Mouse (Mus musculus) lung, adult 2 months (tissue): ENCODE data around the gene Lmcd1. TPM values are rescaled to one million over a fixed set of nuclear protein-coding genes. Genes with fewer than 3 reads are reported as not detected.

Source experiments
- DNase-seq: peaks from one replicate; pipeline ENCODE4 v3.0.0; 2022
- H3K4me1 ChIP-seq: fragments of 200-500 bp; 2 replicates; pipeline ENCODE4 v1.6.1; 2011; ENCODE audit warnings: low read length; ENCODE audit not compliant: control insufficient read depth, insufficient read depth
- H3K4me3 ChIP-seq: fragments of 200-500 bp; replicated peaks from 2 replicates; pipeline ENCODE3; 2011; ENCODE audit warnings: low read depth, mild to moderate bottlenecking, control low read depth, low read length; ENCODE audit errors: extremely low read depth
- CTCF ChIP-seq: fragments of 200-500 bp; IDR thresholded peaks from 2 replicates; pipeline ENCODE4 v1.5.1; 2011; ENCODE audit warnings: mild to moderate bottlenecking, low read length, control low read depth; ENCODE audit not compliant: insufficient read depth
- POLR2A ChIP-seq: fragments of 200-500 bp; IDR thresholded peaks from 2 replicates; pipeline ENCODE4 v1.6.1; 2011; ENCODE audit warnings: low read depth, mild to moderate bottlenecking, control low read depth, low read length, borderline replicate concordance; ENCODE audit errors: extremely low read depth
- WGBS: fragments of 180-500 bp; shearing (Covaris S2); methylation state at CpG from one replicate; pipeline ENCODE4 v1.1.7; 2018; 5-methylcytosine and 5-hydroxymethylcytosine counted together
- polyA plus RNA-seq: library from polyadenylated mRNA; depleted of rRNA; stranded (reverse); fragments of >200 nt; gene quantifications from 2 replicates; pipeline ENCODE4 v1.2.3, GENCODE M21; 2012

The Lmcd1 gene
- polyA plus RNA-seq, 1 experiment, result 13.6 TPM

- TF ChIP-seq POLR2A (no peak), CTCF (no peak)
- 66% methylated on average over 9 of the region's 9 CpGs for WGBS
- no peak for DNase-seq
- Histone ChIP-seq H3K4me1 (peaks cover 2% of the 10 kb centered on the region; the same call in 1 of the 2 replicates), H3K4me3 (no peak overlapping the region)
Observed at GRCm38 (mm10) chr6:112302814-112303383, 29.3 kb downstream of the Lmcd1 start.

GRCm38 (mm10) chr6:112304751-112305150 lies 31.2 kb downstream of the Lmcd1 start:
- TF ChIP-seq CTCF (no peak), POLR2A (no peak)
- DNase-seq, result peak; percentile 32
- 26% methylated on average over 8 of the region's 8 CpGs for WGBS
- peaks cover 2% of the 10 kb centered on the region; the same call in 1 of the 2 replicates for H3K4me1 ChIP-seq
- H3K4me3 ChIP-seq, result no peak overlapping the region

- TF ChIP-seq POLR2A (no peak), CTCF (no peak)
- 76% methylated on average over 6 of the region's 6 CpGs for WGBS
- no peak overlapping the region for H3K4me3 ChIP-seq
- 0 out of 2 replicates have a peak, but pooled peaks cover 2% of the 10 kb centered on the region for H3K4me1 ChIP-seq
- DNase-seq, result no peak
Observed at GRCm38 (mm10) chr6:112309330-112309938, 35.9 kb downstream of the Lmcd1 start.

- Histone ChIP-seq H3K4me3 (no peak overlapping the region), H3K4me1 (no peaks in the 10 kb centered on the region)
- WGBS, result 36% methylated on average over 4 of the region's 4 CpGs
- TF ChIP-seq CTCF (no peak), POLR2A (no peak)
- no peak for DNase-seq
Observed at GRCm38 (mm10) chr6:112311385-112311784, 37.8 kb downstream of the Lmcd1 start.

- WGBS, result 87% methylated on average over 4 of the region's 4 CpGs
- no peak for DNase-seq
- no peak for TF ChIP-seq POLR2A
- no peak for TF ChIP-seq CTCF
- H3K4me1 ChIP-seq, result no peaks in the 10 kb centered on the region
- no peak overlapping the region for H3K4me3 ChIP-seq
Observed at GRCm38 (mm10) chr6:112319449-112319848, 45.9 kb downstream of the Lmcd1 start.

GRCm38 (mm10) chr6:112320679-112321078 lies 47.1 kb downstream of the Lmcd1 start:
- TF ChIP-seq POLR2A (no peak), CTCF (no peak)
- DNase-seq, result no peak
- 63% methylated on average over 5 of the region's 5 CpGs for WGBS
- Histone ChIP-seq H3K4me1 (no peaks in the 10 kb centered on the region), H3K4me3 (no peak overlapping the region)

- TF ChIP-seq CTCF, result no peak
- TF ChIP-seq POLR2A, result no peak
- WGBS, result 53% methylated on average over 5 of the region's 5 CpGs
- Histone ChIP-seq H3K4me3 (no peak overlapping the region), H3K4me1 (no peaks in the 10 kb centered on the region)
- DNase-seq, result no peak
Observed at GRCm38 (mm10) chr6:112322916-112323315, 49.4 kb downstream of the Lmcd1 start.

- Histone ChIP-seq H3K4me1 (no peaks in the 10 kb centered on the region), H3K4me3 (no peak overlapping the region)
- 64% methylated on average over 3 of the region's 3 CpGs for WGBS
- DNase-seq, result no peak
- no peak for TF ChIP-seq POLR2A
- no peak for TF ChIP-seq CTCF
Observed at GRCm38 (mm10) chr6:112325213-112325612, 51.7 kb downstream of the Lmcd1 start.

- no peaks in the 10 kb centered on the region for H3K4me1 ChIP-seq
- WGBS, result 38% methylated on average over 5 of the region's 5 CpGs
Observed at GRCm38 (mm10) chr6:112327793-112328192, 54.2 kb downstream of the Lmcd1 start.

More at GRCm38 (mm10) chr6:112327793-112328192, 54.2 kb downstream of the Lmcd1 start:
- H3K4me3 ChIP-seq, result no peak overlapping the region
- DNase-seq, result no peak
- TF ChIP-seq POLR2A (no peak), CTCF (no peak)
